Mouse (Mus musculus) liver (tissue): ENCODE measurements around the gene Ptch1.

Experiments
- DNase-seq: peaks from one replicate; pipeline ENCODE4 v3.0.0-alpha.2; 2020; ENCODE audit warnings: mixed read lengths

The Ptch1 gene

DNA sequence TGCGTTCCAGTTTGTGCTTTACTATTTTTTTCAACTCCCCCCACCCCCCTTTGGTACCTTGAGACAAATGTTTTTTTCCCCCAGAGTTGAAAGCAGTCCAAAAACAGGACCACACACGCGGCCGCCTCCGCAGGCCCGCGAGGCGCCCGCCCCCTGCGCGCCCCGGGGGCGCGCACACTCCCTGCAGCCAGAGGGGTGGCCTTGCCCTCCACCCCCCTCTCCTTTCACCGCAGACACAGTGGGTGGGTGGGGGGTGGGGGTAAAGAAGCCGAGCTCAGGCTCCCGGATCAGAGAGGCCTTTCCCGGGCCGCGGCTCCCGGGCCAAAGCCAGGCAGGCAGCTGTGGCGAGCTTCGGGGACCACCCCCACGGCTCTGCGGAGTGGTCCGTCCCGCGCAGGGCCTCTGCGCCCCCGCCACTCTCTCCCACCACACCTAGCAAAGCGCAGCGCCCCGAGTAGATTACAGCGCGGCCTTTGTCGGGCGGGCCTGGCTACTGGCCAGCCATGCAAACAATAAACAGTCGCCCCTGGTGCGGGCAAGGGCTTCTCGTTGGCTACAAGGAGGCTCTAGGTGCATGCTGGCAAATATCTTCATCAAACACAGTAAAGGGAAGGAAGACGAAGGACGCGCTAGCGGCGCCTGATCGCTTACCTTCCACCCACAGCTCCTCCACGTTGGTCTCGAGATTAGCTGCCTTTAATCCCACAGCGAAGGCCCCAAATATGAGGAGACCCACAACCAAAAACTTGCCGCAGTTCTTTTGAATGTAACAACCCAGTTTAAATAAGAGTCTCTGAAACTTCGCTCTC lies 10.2 kb downstream of the Ptch1 start:
- DNase-seq, result peak; percentile 86

- DNase-seq, result peak; percentile 35
Observed at GRCm38 (mm10) chr13:63562141-63562971, 11.0 kb downstream of the Ptch1 start.

DNA sequence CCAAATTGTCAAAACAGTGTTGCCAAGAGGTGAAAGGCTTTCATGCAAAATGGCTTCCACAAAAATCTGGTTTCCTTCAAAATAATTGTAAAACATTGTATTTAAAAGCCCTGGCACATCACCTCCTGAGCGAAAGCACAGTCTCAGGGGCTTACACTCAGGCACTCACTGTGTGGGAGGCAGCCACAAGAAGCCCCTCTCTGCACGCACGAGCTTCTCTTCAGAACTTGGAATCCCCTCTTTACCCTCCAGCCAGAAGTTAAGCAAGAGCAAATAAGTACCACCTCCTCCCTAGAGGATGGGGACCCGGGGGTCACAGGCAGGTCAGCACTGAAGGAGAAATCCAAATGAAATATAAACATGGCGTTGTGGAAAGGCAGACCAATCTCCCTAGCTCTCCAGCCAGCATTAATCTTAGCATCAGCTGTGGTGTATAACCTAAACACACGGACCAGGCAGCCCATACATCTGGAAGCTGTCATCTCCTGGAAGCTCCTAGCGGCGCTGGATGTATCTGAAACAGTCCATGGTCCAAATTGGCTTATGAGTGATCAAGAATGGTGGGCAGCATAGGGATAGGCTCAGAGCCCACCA lies 15.0 kb downstream of the Ptch1 start:
- DNase-seq, result peak; percentile 13

DNA sequence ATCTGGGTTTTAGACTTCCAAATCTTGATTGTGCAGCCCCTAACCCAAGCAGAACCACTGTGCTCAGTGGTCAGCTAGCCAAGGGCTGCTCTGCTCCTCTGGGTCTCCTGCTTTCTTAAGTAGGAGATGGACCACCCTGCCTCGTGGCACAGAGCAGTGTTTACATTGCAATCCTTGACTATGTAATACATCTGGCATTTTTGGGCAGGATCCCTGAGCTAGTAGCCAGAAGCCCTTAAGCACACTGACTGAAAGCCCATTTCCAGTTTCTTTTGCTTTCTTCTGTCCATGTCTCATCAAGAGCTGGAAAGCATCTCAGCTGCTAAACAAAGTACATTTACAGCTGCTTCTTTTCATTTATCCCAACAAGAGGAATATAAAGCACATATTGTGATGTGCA lies 17.0 kb downstream of the Ptch1 start:
- no peak for DNase-seq

DNA sequence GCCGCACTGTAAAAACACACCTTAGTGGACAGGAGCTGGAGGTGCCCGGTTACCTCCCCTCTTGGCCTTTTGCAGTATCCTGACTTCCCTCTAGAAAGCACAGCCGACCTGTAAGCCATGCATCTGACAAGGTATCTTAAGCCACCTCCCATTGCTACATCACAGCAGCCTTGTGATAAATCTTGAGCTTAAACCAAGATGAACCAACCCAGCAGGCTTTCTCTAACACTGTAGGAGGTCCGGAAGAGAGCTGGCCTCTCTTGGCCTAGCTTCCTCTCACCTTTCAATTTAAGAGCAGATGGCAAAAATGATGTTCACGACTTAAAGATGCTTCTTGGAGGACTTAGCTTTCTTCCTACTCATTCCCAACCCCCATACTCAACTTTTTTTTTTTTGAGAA lies 17.5 kb downstream of the Ptch1 start:
- DNase-seq, result no peak

DNA sequence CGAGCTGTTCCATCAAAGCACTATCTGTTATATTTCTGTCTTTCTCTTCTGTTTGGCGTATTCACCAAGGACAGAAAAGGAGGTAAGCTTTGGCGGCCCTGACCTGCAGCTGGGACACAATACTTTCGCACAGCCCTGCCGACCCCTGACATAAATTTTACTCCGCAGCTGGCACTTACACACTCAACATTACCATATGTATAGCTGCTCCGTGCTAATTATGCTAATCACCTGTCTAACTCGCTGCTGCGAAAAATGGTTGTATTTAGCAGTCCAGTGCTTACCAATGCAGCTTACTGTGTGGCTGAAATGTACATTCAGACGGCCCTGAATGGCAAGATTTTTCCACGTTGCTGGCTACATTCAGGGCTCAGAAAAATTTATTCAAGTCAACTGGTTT lies 18.8 kb downstream of the Ptch1 start:
- DNase-seq, result no peak

DNA sequence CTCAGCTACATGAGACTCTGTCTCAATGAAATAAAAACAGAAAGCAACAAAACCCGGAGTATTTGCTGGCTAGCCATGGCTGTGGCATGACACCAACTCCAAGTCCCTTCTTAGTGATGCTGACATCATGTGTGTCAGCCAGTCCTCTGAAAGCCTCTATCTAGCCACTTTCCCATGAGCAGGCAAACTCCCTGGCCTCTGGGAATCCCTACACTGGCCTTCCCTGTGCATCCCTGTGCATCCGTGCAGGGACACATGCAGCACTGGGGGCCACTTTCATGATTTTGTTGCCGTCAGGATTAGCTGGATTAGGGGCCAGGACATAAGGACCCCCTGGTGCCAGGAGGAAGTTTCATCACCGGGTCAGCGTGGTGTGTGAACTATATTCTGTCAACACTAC lies 20.0 kb downstream of the Ptch1 start:
- DNase-seq, result no peak

DNA sequence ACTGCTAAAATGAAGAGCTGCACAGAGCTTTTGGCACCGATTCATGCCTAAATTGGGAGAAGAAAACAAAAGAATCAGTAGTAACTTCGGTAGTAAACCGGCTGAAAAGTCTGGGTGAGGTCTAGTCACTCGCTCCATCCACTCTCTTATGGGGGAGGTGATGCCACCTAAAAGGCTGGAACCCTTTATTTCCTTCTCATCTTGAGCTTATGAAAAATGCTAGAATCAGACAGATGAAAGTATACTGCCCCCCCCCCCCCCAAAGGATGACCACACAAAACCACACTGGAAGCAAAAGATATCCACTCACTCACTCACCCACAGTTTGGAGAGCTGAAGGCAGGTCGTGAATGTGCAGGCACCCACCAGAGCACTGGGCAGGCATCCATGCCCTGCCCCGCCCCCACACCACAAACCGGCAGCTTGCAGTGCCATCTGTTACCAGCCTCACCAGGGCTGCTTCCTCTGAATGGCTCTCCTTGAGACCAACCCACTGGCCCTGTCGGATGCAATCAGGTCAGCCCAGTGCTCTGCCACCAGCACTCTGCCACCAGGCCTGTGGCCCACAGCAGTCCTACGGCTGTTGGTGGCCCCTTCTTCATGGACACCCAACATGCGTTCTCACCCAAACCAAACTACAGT lies 21.0 kb downstream of the Ptch1 start:
- DNase-seq, result no peak

GRCm38 (mm10) chr13:63551552-63552290 lies 21.7 kb downstream of the Ptch1 start:
- no peak for DNase-seq

DNA sequence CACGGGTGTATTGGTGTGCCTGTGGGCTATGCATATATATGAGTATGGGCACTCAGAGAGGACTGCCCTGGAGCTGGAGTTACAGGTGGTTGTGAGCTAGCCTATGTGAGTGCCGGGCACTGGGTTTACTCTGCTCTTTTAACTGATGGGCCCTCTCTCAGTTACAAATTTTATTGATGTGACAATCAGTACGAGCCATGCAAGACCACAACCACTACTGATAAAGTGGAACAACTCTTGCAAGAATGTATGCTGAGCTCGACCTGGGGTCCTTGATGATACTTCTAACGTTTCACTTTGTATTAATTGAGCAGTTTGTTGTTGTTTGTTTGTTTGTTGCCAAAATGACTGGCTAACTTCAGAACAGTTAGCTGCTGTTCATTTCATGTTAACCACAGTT lies 23.0 kb downstream of the Ptch1 start:
- DNase-seq, result no peak

GRCm38 (mm10) chr13:63549210-63549609 lies 24.2 kb downstream of the Ptch1 start:
- DNase-seq, result no peak

GRCm38 (mm10) chr13:63548571-63548970 lies 24.8 kb downstream of the Ptch1 start:
- no peak for DNase-seq

DNA sequence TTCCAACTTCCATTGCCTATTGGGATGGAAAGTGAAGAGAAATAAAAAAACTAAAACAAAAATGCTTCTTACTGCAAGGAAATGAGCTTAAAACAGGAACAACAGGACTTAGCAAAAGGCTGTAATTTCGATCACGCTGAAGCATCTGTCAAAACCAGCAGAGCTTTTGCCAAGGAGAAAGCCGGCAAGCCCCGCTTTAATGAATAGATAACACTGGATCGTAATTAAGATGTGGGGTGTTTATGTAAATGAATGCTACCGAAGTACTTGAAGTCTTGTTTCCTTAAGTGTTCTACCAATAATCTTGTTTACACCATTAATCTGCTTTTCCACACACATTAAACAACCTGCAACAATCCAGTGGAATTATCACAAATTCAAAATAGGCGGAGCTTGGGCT lies 28.1 kb downstream of the Ptch1 start:
- DNase-seq, result no peak

DNA sequence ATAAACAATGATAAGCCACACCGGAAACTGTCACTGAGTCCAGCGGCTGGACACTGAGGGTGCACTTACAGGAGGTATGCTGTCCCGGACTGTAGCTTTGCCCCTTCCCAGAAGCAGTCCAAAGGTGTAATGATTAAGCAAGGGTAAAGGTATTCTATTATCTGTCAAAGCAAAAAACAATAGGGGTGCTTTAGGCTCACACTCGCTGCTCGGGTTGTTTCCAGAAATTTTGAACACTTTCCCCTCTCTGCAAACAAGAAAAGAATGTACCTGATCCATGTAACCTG lies 28.5 kb downstream of the Ptch1 start:
- DNase-seq, result no peak

- no peak for DNase-seq
Observed at GRCm38 (mm10) chr13:63544119-63544966, 29.1 kb downstream of the Ptch1 start.

DNA sequence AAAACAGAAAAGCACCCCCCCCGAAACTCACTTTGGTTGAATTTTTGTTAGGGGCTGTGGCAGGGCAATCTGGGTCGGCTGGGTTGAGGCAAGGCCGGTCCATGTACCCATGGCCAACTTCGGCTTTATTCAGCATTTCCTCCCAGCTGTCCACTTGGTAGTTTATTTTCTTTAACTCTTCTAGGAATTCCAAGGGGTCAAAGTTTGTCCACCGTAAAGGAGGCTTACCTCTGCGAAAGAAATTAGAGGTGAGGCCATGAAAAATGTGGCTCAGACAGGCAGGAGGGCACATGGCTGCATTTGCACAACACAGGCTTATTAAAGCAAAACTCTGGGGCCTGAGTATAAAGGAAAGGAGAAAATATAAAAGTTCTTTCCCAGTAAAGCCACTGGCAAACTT lies 29.9 kb downstream of the Ptch1 start:
- DNase-seq, result no peak

- DNase-seq, result no peak
Observed at GRCm38 (mm10) chr13:63542796-63543384, 30.5 kb downstream of the Ptch1 start.

DNA sequence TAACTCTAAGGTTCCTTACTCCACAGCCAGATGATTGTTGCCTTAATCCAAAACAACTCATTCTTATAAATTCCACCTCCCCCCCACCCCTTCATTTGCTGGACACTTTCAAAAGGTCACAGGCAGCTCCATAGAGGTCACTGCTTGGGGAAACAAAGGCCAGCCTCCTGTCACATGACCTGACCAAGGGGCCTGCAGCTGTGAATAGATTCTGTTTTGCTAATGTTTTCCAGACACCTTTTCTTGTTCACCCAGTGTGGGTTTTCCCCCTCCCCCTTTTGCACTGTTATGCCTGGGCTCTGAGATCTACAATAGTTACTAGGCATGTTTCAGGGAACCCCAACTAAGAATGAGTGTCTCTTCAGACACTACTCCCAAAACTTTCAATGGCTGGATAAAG lies 31.9 kb downstream of the Ptch1 start:
- no peak for DNase-seq

DNA sequence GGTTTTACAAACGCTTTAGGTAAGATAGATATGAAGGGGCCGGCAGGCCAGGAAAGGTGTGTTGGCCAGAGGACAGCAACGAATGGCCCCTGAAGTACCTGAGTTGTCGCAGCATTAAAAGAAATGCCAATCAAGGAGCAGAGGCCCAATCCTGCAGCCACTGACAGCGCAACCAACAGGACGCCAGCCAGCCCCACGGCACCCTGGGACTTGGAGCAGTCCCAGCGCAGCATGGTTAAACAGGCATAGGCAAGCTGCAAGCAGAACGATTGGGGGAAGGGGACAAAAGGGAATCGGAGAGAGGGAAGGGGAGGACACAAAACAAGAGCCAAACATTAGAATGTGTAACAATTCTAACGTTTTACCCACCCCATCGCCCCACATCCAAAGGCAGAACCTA lies 32.8 kb downstream of the Ptch1 start:
- no peak for DNase-seq

- DNase-seq, result no peak
Observed at GRCm38 (mm10) chr13:63534981-63535380, 38.4 kb downstream of the Ptch1 start.

GRCm38 (mm10) chr13:63530857-63531256 lies 42.5 kb downstream of the Ptch1 start:
- DNase-seq, result no peak
